ENCODE assay signal across 10 mouse cellular contexts in the genomic region with DNA sequence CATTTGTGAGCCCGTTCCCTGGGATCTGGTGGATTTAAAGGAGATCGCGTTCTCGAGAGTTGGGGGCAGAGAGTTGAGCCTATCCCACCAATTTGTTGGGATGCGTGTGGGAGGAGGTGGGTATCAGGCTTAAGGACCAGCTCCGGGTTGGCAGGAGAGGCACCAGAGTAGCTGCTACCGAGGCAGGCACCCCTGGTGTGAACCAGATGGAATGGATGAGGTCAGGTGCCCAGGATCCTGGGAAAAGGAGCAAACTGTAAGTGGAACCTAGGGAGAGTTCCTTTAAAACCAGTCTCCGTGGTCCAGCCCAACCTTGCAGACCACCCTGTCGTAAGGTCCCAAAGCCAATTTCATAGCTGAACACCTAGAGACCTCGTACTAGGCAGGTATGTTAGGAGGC. TPM values are rescaled to one million over a fixed set of nuclear protein-coding genes. Genes with fewer than 3 reads are reported as not detected.
DNase-seq lines count a peak whose midpoint lies in the region; ATAC-seq lines count a peak whose summit lies in the region.
"Had no signal": no experiment of that assay in that cellular context is flagged by ENCODE, and none has a peak within 500 bp of the region (broad histone marks: within the 10 kb centered on the region; RNA-seq: fewer than 3 reads in every experiment).

No protein-coding gene starts in this region.

- peak overlapping the region; percentile 87 for H3K9ac ChIP-seq in heart, embryonic 13.5 days
- H3K9ac ChIP-seq in forebrain, embryonic 14.5 days (ENCODE audit: low read length) = peak overlapping the region; percentile 85
- no peak overlapping the region for H3K9ac ChIP-seq in liver, embryonic 15.5 days

- no peaks in the 10 kb centered on the region for H3K36me3 ChIP-seq in heart, embryonic 13.5 days
- no peaks in the 10 kb centered on the region for H3K36me3 ChIP-seq in forebrain, embryonic 14.5 days (ENCODE audit: control insufficient read depth, insufficient read depth, low read length)
- no peaks in the 10 kb centered on the region for H3K36me3 ChIP-seq in liver, embryonic 15.5 days (replicated peaks)

- no peak for DNase-seq in heart, adult 18-20 months
- peak; percentile 94 for DNase-seq in cerebellum, adult 11-12 months
- DNase-seq in forebrain, embryonic 14.5 days (ENCODE audit: low spot score) = no peak
- no peak for DNase-seq in adrenal gland, postnatal 25 days
- DNase-seq in left cerebral cortex, adult 11 months (ENCODE audit: low spot score) = no peak
- DNase-seq in adrenal gland, adult 2 months = no peak

- ATAC-seq in heart, embryonic 13.5 days (ENCODE audit: extremely low read depth, insufficient number of reproducible peaks, low FRiP score, low TSS enrichment) = no peak
- no peak for ATAC-seq in forebrain, embryonic 14.5 days
- ATAC-seq in liver, embryonic 15.5 days (ENCODE audit: insufficient read depth) = no peak

- H3K27me3 ChIP-seq in heart, embryonic 13.5 days (replicated peaks) = peaks cover 31% of the 10 kb centered on the region
- H3K27me3 ChIP-seq in forebrain, embryonic 14.5 days (replicated peaks; ENCODE audit: control insufficient read depth, insufficient read depth, low read length) = no peaks in the 10 kb centered on the region
- H3K27me3 ChIP-seq in liver, embryonic 15.5 days = peaks cover 57% of the 10 kb centered on the region

- peak overlapping the region; percentile 75 for H3K4me2 ChIP-seq in heart, embryonic 13.5 days
- peak overlapping the region; percentile 68 for H3K4me2 ChIP-seq in forebrain, embryonic 14.5 days (ENCODE audit: low read length)
- H3K4me2 ChIP-seq in liver, embryonic 15.5 days = peak overlapping the region; percentile 19; the same call in 1 of the 2 replicates

- WGBS in heart, embryonic 13.5 days = 24% methylated on average over 10 of the region's 10 CpGs
- 26% methylated on average over 10 of the region's 10 CpGs for WGBS in forebrain, embryonic 14.5 days
- WGBS in liver, embryonic 15.5 days (ENCODE audit: insufficient replicate concordance) = 20% methylated on average over 10 of the region's 10 CpGs

- H3K4me3 ChIP-seq in heart, embryonic 13.5 days = peak overlapping the region; percentile 73
- H3K4me3 ChIP-seq in forebrain, embryonic 14.5 days (ENCODE audit: low read depth, low read length) = peak overlapping the region; percentile 54
- H3K4me3 ChIP-seq in liver, embryonic 15.5 days (replicated peaks) = no peak overlapping the region

- H3K4me1 ChIP-seq in heart, embryonic 13.5 days = peaks cover 21% of the 10 kb centered on the region
- H3K4me1 ChIP-seq in forebrain, embryonic 14.5 days (ENCODE audit: control insufficient read depth, insufficient read depth, low read length) = peaks cover 16% of the 10 kb centered on the region
- peaks cover 14% of the 10 kb centered on the region; the same call in 1 of the 2 replicates for H3K4me1 ChIP-seq in liver, embryonic 15.5 days (replicated peaks)

- no peak overlapping the region for H3K27ac ChIP-seq in heart, embryonic 13.5 days (replicated peaks)
- H3K27ac ChIP-seq in forebrain, embryonic 14.5 days (ENCODE audit: low read depth, low read length) = no peak overlapping the region
- no peak overlapping the region for H3K27ac ChIP-seq in liver, embryonic 15.5 days (replicated peaks)

- H3K9me3 ChIP-seq in heart, embryonic 13.5 days = no peaks in the 10 kb centered on the region
- no peaks in the 10 kb centered on the region for H3K9me3 ChIP-seq in forebrain, embryonic 14.5 days (replicated peaks; ENCODE audit: control insufficient read depth, low read length)
- H3K9me3 ChIP-seq in liver, embryonic 15.5 days (replicated peaks) = no peaks in the 10 kb centered on the region

RNA-seq across cellular contexts. Expression of a gene that starts 1.0 kb away (rescaled TPM):
- 1.5 and 2.1 TPM in 2 replicates for polyA plus RNA-seq in heart, embryonic 13.5 days (2015; fragmentation: Nextera tagmentation; extraction: Ambion mirVana)
- total RNA-seq in heart, adult 18-20 months (2021) = 1 to 10 TPM; 1.3 to 1.7 TPM
- polyA plus RNA-seq in forebrain, embryonic 14.5 days (2014; fragmentation: Nextera tagmentation; extraction: Ambion mirVana) = 3.0 and 4.1 TPM in 2 replicates
- 0.17 and 0.22 TPM in 2 replicates for polyA plus RNA-seq in liver, embryonic 15.5 days (2015; fragmentation: Nextera tagmentation; extraction: Ambion mirVana)
- 9.4 and 11.0 TPM in 2 replicates for total RNA-seq in adrenal gland, postnatal 25 days (2021)
- total RNA-seq in adrenal gland, adult 2 months (2021) = 10 to 100 TPM; 10.4 to 13.5 TPM
- 2.0 and 2.2 TPM in 2 replicates for polyA plus RNA-seq in adrenal gland, adult 2 months (2012; rRNA removed)
- total RNA-seq: hematopoietic stem cell, adult 5-6 weeks had no signal

RNA-seq across cellular contexts. Expression of a gene that starts 19.6 kb away (rescaled TPM):
- 0.17 and 0.44 TPM in 2 replicates for polyA plus RNA-seq in heart, embryonic 13.5 days (2015; fragmentation: Nextera tagmentation; extraction: Ambion mirVana)
- total RNA-seq in heart, adult 18-20 months (2021) = 10 to 100 TPM; 29.9 to 30.4 TPM
- 0.11 and 0.12 TPM in 2 replicates for polyA plus RNA-seq in forebrain, embryonic 14.5 days (2014; fragmentation: Nextera tagmentation; extraction: Ambion mirVana)
- polyA plus RNA-seq in liver, embryonic 15.5 days (2015; fragmentation: Nextera tagmentation; extraction: Ambion mirVana) = 0.15 and 0.31 TPM in 2 replicates
- 0.24 and 0.49 TPM in 2 replicates for total RNA-seq in adrenal gland, postnatal 25 days (2021)
- 1 to 10 TPM in 1 of 2 experiments, under 1 TPM in 1; 0.46 to 1.0 TPM for total RNA-seq in adrenal gland, adult 2 months (2021)
- polyA plus RNA-seq in adrenal gland, adult 2 months (2012; rRNA removed) = 0.18 and 0.51 TPM in 2 replicates
- total RNA-seq: hematopoietic stem cell, adult 5-6 weeks had no signal

RNA-seq across cellular contexts. Expression of a gene that starts 39.6 kb away (rescaled TPM):
- 0.17 and 0.23 TPM in 2 replicates for polyA plus RNA-seq in heart, embryonic 13.5 days (2015; fragmentation: Nextera tagmentation; extraction: Ambion mirVana)
- 1 to 10 TPM in 1 of 2 experiments, under 1 TPM in 1; 0.40 to 1.4 TPM for total RNA-seq in heart, adult 18-20 months (2021)
- 0.15 TPM in 1 of 2 replicates, not detected in the other for polyA plus RNA-seq in forebrain, embryonic 14.5 days (2014; fragmentation: Nextera tagmentation; extraction: Ambion mirVana)
- polyA plus RNA-seq in liver, embryonic 15.5 days (2015; fragmentation: Nextera tagmentation; extraction: Ambion mirVana) = 0.40 and 0.56 TPM in 2 replicates
- total RNA-seq in adrenal gland, postnatal 25 days (2021) = 1.1 and 2.6 TPM in 2 replicates
- 1 to 10 TPM; 1.0 to 2.9 TPM for total RNA-seq in adrenal gland, adult 2 months (2021)
- polyA plus RNA-seq in adrenal gland, adult 2 months (2012; rRNA removed) = 0.06 and 0.08 TPM in 2 replicates
- polyA plus RNA-seq: testis, adult 2 months had no signal

Comparison
In these comparisons a context has a peak if more than half of its experiments do, and no peak if none do; other contexts are left out.
1. H3K4me2 ChIP-seq: peak in every context shown above with its lines; median percentile 75 in heart, embryonic 13.5 days; 68 in forebrain, embryonic 14.5 days; 19 in liver, embryonic 15.5 days.